ENCODE assay signal across 16 mouse cellular contexts in genomic region chr1:191952733-191953335, GRCm38 (mm10). TPM values are rescaled to one million over a fixed set of nuclear protein-coding genes. Genes with fewer than 3 reads are reported as not detected.
DNase-seq lines count a peak whose midpoint lies in the region; ATAC-seq lines count a peak whose summit lies in the region.
"Had no signal": no experiment of that assay in that cellular context is flagged by ENCODE, and none has a peak within 500 bp of the region (broad histone marks: within the 10 kb centered on the region; RNA-seq: fewer than 3 reads in every experiment).

No protein-coding gene starts in this region.

- no peak for ATAC-seq in megakaryocyte progenitor cell, adult 5-6 weeks (replicated peaks; ENCODE audit: poor library complexity)
- no peak for ATAC-seq in monocyte, adult 5-6 weeks (replicated peaks; ENCODE audit: insufficient number of reproducible peaks, low FRiP score, low TSS enrichment, poor library complexity, severe bottlenecking)
- ATAC-seq: intestine, embryonic 16.5 days; midbrain, embryonic 15.5 days had no signal

- DNase-seq in layer of hippocampus, adult 18-20 months (ENCODE audit: low spot score in 2 of 2) = peak; percentile 52 to 84
- DNase-seq in layer of hippocampus, postnatal 36 days = no peak
- peak; percentile 83 to 87 for DNase-seq in frontal cortex, adult 2 months (ENCODE audit: extremely low spot score in 1 of 2, low spot score in 1 of 2)
- DNase-seq in left cerebral cortex, adult 18-20 months (ENCODE audit: low spot score in 2 of 2) = peak; percentile 50 to 77
- peak; percentile 53 to 87 for DNase-seq in right cerebral cortex, postnatal 10 days (ENCODE audit: low spot score in 2 of 2)
- no peak for DNase-seq in ovary, adult 18-20 months (ENCODE audit: low spot score)
- DNase-seq: adrenal gland, adult 8-10 months; cerebellum, adult 11-12 months; heart, postnatal 36 days; lung, embryonic 14.5 days; thymus, postnatal 36 days had no signal

RNA-seq across cellular contexts. Expression of gene Rd3, which starts 24.3 kb away (rescaled TPM):
- under 1 TPM; 0.35 to 0.46 TPM for total RNA-seq in layer of hippocampus, adult 18-20 months (2021)
- total RNA-seq in layer of hippocampus, postnatal 36 days (2021) = under 1 TPM; 0.22 to 0.51 TPM
- 2.0 and 2.6 TPM in 2 replicates for polyA plus RNA-seq in frontal cortex, adult 2 months (2012; rRNA removed)
- total RNA-seq in left cerebral cortex, adult 18-20 months (2021) = under 1 TPM; 0.14 to 0.37 TPM
- not detected in 2 replicates for total RNA-seq in megakaryocyte progenitor cell, adult 5-6 weeks (2015)
- total RNA-seq in megakaryocyte progenitor cell, adult 5-6 weeks (2017) = not detected in 2 replicates
- not detected in 3 replicates for total RNA-seq in monocyte, adult 5-6 weeks (2017)
- total RNA-seq: common myeloid progenitor, adult 5-6 weeks had no signal

RNA-seq across cellular contexts. Expression of gene Slc30a1, which starts 46.3 kb away (rescaled TPM):
- total RNA-seq in layer of hippocampus, adult 18-20 months (2021) = 10 to 100 TPM; 27.1 to 30.5 TPM
- 10 to 100 TPM; 32.2 to 33.7 TPM for total RNA-seq in layer of hippocampus, postnatal 36 days (2021)
- 22.3 and 22.9 TPM in 2 replicates for polyA plus RNA-seq in frontal cortex, adult 2 months (2012; rRNA removed)
- total RNA-seq in left cerebral cortex, adult 18-20 months (2021) = 10 to 100 TPM; 28.7 to 35.9 TPM
- 4.7 TPM in 2 replicates for total RNA-seq in megakaryocyte progenitor cell, adult 5-6 weeks (2015)
- total RNA-seq in megakaryocyte progenitor cell, adult 5-6 weeks (2017) = 5.3 and 5.6 TPM in 2 replicates
- 14.7 to 23.0 TPM (median 22.0 TPM) in 3 replicates for total RNA-seq in monocyte, adult 5-6 weeks (2017)

Comparison
In these comparisons a context has a peak if more than half of its experiments do, and no peak if none do; other contexts are left out.
1. DNase-seq: peak in layer of hippocampus, adult 18-20 months (2 of 2), frontal cortex, adult 2 months (2 of 2), left cerebral cortex, adult 18-20 months (2 of 2) and right cerebral cortex, postnatal 10 days (2 of 2); none in layer of hippocampus, postnatal 36 days (0 of 2) and ovary, adult 18-20 months (single experiment).